Mouse (Mus musculus) forebrain, postnatal 0 days (tissue): ENCODE data around the gene Wapl. TPM values are rescaled to one million over a fixed set of nuclear protein-coding genes. Genes with fewer than 3 reads are reported as not detected.
A peak's percentile ranks its signal among the peaks of the same experiment; 100 is the strongest.

Experiments
- ATAC-seq: fragments of 200-750 bp; cut with Nextera tagmentation; 2 replicates; pipeline ENCODE4 v1.8.0; 2017; ENCODE audit warnings: mild to moderate bottlenecking, moderate library complexity
- DNase-seq: peaks from one replicate; pipeline ENCODE4 v3.0.0-alpha.2; 2015
- H3K27ac ChIP-seq: fragments of 300-500 bp; sonication (generic); 2 replicates; pipeline ENCODE4 v1.5.1; 2014; ENCODE audit warnings: low read depth, mild to moderate bottlenecking, antibody characterized with exemption, low read length, moderate library complexity, mixed read lengths
- H3K27me3 ChIP-seq: fragments of 300-500 bp; sonication (generic); 2 replicates; pipeline ENCODE4 v1.6.1; 2014; ENCODE audit warnings: mild to moderate bottlenecking, low read length, mixed read lengths; ENCODE audit not compliant: insufficient read depth
- H3K36me3 ChIP-seq: fragments of 300-500 bp; sonication (generic); 2 replicates; pipeline ENCODE4 v1.6.1; 2014; ENCODE audit warnings: mild to moderate bottlenecking, moderate library complexity; ENCODE audit not compliant: insufficient read depth
- H3K4me1 ChIP-seq: fragments of 300-500 bp; sonication (generic); 2 replicates; pipeline ENCODE4 v1.6.1; 2014; ENCODE audit warnings: antibody characterized with exemption; ENCODE audit not compliant: insufficient read depth
- H3K4me2 ChIP-seq: fragments of 300-500 bp; sonication (generic); 2 replicates; pipeline ENCODE4 v1.6.1; 2014; ENCODE audit warnings: low read depth, mild to moderate bottlenecking, moderate library complexity
- H3K4me3 ChIP-seq: fragments of 300-500 bp; sonication (generic); 2 replicates; pipeline ENCODE4 v1.5.1; 2014; ENCODE audit warnings: low read depth, low read length, mixed read lengths
- H3K9ac ChIP-seq: fragments of 300-500 bp; sonication (generic); 2 replicates; pipeline ENCODE4 v1.6.1; 2014; ENCODE audit warnings: mild to moderate bottlenecking
- H3K9me3 ChIP-seq: fragments of 300-500 bp; sonication (generic); 2 replicates; pipeline ENCODE4 v1.6.1; 2016; ENCODE audit warnings: low read length
- CTCF ChIP-seq: sonication (generic); IDR thresholded peaks from 2 replicates; pipeline ENCODE4 v1.5.1; 2016; ENCODE audit warnings: antibody characterized with exemption, control low read depth, low read depth
- WGBS: fragments of 180-500 bp; shearing (Covaris S2); extraction: QIAGEN DNeasy Blood & Tissue Kit; methylation state at CpG from one replicate; pipeline ENCODE4 v1.1.7; 2014; 5-methylcytosine and 5-hydroxymethylcytosine counted together
- polyA plus RNA-seq: library from polyadenylated mRNA; unstranded; fragments of >200 nt; fragmentation: Nextera tagmentation; extraction: Ambion mirVana; gene quantifications from 2 replicates; pipeline ENCODE4 v1.2.1, GENCODE M21; 2015
- total RNA-seq: library from RNA; depleted of rRNA; stranded (reverse); fragments of >200 nt; gene quantifications from 2 replicates; pipeline ENCODE4 v1.2.3, GENCODE M21; 2014

Wapl gene
- total and polyA plus RNA-seq, 2 experiments from 2014 or later, result 12.1 to 36.1 TPM

DNA sequence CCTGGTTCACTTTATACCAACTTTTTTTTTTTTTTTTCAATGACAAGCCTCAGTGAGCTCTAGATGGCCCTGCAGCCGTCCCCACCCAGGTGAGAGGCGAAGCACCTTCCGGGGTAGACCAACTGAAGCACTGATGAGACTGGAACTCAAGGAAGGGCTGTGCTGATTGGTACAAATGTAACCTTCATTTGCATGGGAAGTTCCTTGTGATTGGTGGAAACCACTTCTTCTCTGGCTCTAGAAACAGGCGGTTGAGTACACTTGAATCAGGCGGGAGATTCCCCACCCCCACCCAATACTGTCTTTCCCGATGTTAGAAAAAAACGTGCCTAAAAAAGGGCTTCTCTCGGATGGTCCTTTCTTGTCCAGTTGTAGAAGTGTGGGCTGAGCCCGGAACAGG lies 91.2 kb downstream of the Wapl start:
- DNase-seq (no peak), ATAC-seq (no peak)
- Histone ChIP-seq H3K4me2 (no peak overlapping the region), H3K27ac (no peak overlapping the region), H3K4me3 (no peak overlapping the region), H3K4me1 (no peaks in the 10 kb centered on the region), H3K36me3 (no peaks in the 10 kb centered on the region), H3K27me3 (no peaks in the 10 kb centered on the region), H3K9me3 (no peaks in the 10 kb centered on the region), H3K9ac (no peak overlapping the region)
- 86% methylated on average over 9 of the region's 9 CpGs for WGBS
- no peak for TF ChIP-seq CTCF

DNA sequence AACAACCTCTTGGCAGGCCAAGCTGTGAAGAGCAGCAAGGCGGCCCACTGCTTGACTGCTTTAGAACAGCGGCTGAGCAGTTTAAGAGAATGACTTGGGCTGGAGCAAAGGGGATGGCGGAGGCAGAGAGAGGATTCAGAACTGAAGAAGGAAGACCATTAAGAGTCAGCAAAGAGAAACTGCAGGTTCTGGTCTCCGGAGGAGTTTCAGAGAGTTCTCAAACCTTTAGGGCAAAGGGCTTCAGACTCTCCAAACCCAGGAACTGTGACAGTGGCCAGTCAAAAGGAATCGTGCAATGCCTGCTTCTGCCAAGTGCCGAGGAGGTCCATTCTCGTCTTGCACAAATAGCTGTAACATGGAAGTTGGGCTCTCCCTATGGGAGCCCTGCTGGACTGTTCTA lies 91.7 kb downstream of the Wapl start:
- TF ChIP-seq CTCF, result no peak
- Histone ChIP-seq H3K4me1 (no peaks in the 10 kb centered on the region), H3K27ac (no peak overlapping the region), H3K4me3 (no peak overlapping the region), H3K9me3 (no peaks in the 10 kb centered on the region), H3K4me2 (no peak overlapping the region), H3K9ac (no peak overlapping the region), H3K27me3 (no peaks in the 10 kb centered on the region), H3K36me3 (no peaks in the 10 kb centered on the region)
- ATAC-seq, result no peak
- 87% methylated on average over 7 of the region's 7 CpGs for WGBS
- no peak for DNase-seq

DNA sequence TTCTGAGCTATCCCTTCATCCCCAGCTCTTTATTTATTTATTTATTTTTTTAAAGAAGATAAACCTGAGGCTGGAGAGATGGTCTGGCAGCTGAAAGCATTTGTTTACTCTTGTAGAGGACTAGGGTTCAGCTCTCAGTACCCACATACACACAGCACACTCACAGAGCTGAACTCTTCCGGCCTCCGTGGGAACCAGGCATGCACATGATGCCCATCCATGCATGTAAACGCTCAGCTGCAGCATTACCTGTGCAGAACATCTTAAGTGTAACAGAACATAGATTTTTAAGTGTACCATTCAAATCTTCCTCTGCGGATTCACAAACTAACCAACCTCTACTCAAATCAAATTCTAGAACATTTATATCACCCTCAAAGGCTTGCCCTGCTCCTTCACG lies 92.5 kb downstream of the Wapl start:
- H3K4me1 ChIP-seq, result no peaks in the 10 kb centered on the region
- no peak for ATAC-seq

DNA sequence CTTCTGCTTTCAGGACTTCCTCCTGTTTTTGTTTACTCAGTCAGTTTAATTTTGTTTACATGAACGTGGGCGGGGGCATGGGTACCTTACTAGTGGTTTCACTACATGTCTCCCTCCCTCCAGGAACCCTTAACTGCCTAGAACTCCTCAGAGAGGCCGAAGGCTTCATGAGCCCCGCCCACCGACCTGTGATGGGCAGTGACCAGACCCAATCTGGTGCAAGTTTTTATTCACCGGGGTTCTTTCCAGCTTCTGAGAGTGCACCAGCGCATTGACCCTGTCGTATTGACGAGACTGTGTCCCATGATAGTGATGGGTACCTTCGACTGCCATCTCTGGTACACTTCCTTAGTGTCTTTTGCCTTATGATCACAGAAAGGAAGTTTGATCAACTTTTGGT lies 94.6 kb downstream of the Wapl start:
- under 1% methylated on average over 10 of the region's 10 CpGs for WGBS
- Histone ChIP-seq H3K9ac (no peak overlapping the region), H3K4me1 (no peaks in the 10 kb centered on the region), H3K9me3 (no peaks in the 10 kb centered on the region), H3K36me3 (no peaks in the 10 kb centered on the region), H3K4me3 (peak overlapping the region; percentile 54; the same call in 1 of the 2 replicates), H3K4me2 (peak overlapping the region; percentile 95), H3K27ac (no peak overlapping the region), H3K27me3 (no peaks in the 10 kb centered on the region)
- no peak for TF ChIP-seq CTCF
- ATAC-seq (peak; percentile 45), DNase-seq (peak; percentile 39)

More for the DNA sequence above, 92.5 kb downstream of the Wapl start:
- no peak overlapping the region for H3K4me2 ChIP-seq
- H3K27ac ChIP-seq, result no peak overlapping the region
- no peaks in the 10 kb centered on the region for H3K27me3 ChIP-seq
- H3K9ac ChIP-seq, result no peak overlapping the region
- H3K36me3 ChIP-seq, result no peaks in the 10 kb centered on the region
- no peak for DNase-seq
- no peaks in the 10 kb centered on the region for H3K9me3 ChIP-seq
- H3K4me3 ChIP-seq, result no peak overlapping the region
- WGBS, result 93% methylated on average over 5 of the region's 5 CpGs
- TF ChIP-seq CTCF, result no peak

DNA sequence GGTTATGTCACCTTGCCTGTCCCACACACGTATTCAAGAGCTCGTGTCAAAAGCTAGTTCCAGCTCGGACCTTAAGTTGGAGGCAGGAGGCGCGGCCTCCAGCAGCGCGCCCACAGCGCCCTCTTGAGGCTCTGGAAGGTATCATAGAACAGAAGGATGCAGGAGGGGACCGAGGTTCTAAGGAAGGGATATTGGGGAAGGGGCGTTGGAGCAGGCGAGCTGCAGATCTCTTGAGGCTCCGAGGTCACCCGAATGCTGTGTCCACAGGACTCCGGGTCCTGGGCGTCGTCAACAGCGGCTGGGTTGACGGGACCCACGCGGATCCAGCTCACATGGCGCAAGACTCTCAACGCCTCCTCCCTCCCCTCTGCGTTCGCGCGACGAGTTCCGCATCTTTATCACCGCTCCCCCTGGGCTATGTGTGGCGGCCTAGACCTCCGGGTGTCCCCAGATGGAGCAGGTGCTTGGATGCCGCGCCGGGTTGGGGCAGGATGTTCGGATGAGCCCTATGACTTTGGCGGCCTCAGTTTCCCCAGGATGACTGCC lies 95.4 kb downstream of the Wapl start:
- DNase-seq (peak; percentile 84), ATAC-seq (peak; percentile 79)
- Histone ChIP-seq H3K4me1 (no peaks in the 10 kb centered on the region), H3K27me3 (no peaks in the 10 kb centered on the region), H3K9ac (peak overlapping the region; percentile 64), H3K4me2 (peak overlapping the region; percentile 95), H3K9me3 (no peaks in the 10 kb centered on the region), H3K36me3 (no peaks in the 10 kb centered on the region), H3K27ac (no peak overlapping the region), H3K4me3 (peak overlapping the region; percentile 54)
- WGBS, result 0% methylated on average over 36 of the region's 36 CpGs
- TF ChIP-seq CTCF, result peak; percentile 88

DNA sequence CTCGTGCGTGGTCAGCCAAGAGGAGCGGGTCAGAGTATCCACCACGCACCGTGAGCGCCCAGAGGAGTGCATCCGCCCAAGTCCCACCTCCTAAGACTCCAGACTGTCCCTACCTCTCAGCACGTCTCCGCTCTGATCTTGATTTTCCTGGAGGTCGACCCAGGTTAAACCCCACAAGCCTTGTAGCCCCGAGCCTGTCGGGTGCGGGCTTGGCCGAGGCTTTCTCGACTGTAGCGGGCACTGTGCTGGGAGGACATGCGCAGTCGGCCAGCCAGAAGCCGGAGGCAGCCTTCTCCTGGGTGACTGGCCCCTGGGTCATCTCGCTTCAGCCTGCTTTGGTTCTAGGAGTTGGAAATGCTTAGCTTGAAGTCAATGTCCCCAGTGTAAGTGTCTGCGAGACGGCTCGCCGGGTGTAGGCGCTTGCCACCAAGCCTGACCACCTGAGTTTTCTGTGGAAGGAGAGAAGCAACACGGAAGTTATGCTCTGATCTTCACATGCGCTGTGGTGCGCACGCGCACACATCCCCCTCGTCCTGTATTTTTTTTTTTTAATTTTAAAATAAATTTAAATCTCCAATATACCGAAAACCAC lies 95.9 kb downstream of the Wapl start:
- Histone ChIP-seq H3K27me3 (no peaks in the 10 kb centered on the region), H3K4me3 (peak overlapping the region; percentile 54), H3K27ac (no peak overlapping the region), H3K9me3 (no peaks in the 10 kb centered on the region), H3K4me1 (no peaks in the 10 kb centered on the region), H3K9ac (peak overlapping the region; percentile 64), H3K4me2 (peak overlapping the region; percentile 95), H3K36me3 (no peaks in the 10 kb centered on the region)
- DNase-seq, result peak; percentile 45
- peak; percentile 49 for ATAC-seq
- no peak for TF ChIP-seq CTCF
- 21% methylated on average over 32 of the region's 32 CpGs for WGBS

DNA sequence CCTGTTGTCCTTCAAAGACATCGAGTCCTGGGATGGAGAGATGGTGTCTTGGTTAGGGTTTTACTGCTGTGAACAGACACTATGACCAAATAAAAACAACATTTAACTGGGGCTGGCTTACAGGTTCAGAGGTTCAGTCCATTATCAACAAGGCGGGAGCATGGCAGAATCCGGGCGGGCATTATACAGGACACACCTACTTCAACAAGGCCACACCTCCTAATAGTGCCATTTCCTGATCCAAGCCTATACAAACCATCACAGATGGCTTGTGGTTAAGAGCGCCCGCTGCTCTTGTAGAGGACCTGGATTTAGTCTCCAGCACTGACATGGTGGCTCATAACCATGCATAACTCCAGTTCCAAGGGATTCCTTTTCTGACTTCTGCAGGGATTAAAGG lies 96.7 kb downstream of the Wapl start:
- WGBS, result 86% methylated on average over 6 of the region's 6 CpGs
- no peaks in the 10 kb centered on the region for H3K27me3 ChIP-seq
- H3K9me3 ChIP-seq, result no peaks in the 10 kb centered on the region
- no peak overlapping the region for H3K4me2 ChIP-seq
- ATAC-seq (no peak), DNase-seq (no peak)
- H3K4me3 ChIP-seq, result no peak overlapping the region
- H3K36me3 ChIP-seq, result no peaks in the 10 kb centered on the region
- no peak for TF ChIP-seq CTCF
- no peaks in the 10 kb centered on the region for H3K4me1 ChIP-seq
- no peak overlapping the region for H3K27ac ChIP-seq
- no peak overlapping the region for H3K9ac ChIP-seq
